Mouse (Mus musculus): ENCODE data around the gene Sobp. TPM values are rescaled to one million over a fixed set of nuclear protein-coding genes. Genes with fewer than 3 reads are reported as not detected.

Gene Sobp
- polyA plus RNA-seq, 1 experiment: 1.8 TPM

- Histone ChIP-seq H3K4me1 (ENCODE audit: control insufficient read depth, insufficient read depth, low read length) (peaks cover 5% of the 10 kb centered on the region), H3K36me3 (ENCODE audit: control insufficient read depth, insufficient read depth, low read length) (no peaks in the 10 kb centered on the region), H3K27me3 (ENCODE audit: control insufficient read depth, insufficient read depth, low read length) (no peaks in the 10 kb centered on the region), H3K27ac (ENCODE audit: control insufficient read depth, insufficient read depth, low read depth, low read length) (no peak overlapping the region), H3K4me3 (ENCODE audit: control insufficient read depth, low read depth, low read length) (no peak overlapping the region)
- TF ChIP-seq CTCF (IDR thresholded peaks at IDR 0.05; ENCODE audit: control insufficient read depth, insufficient read depth, insufficient replicate concordance, low read depth, low read length): peak; percentile 22; the same call in 1 of the 2 replicates
- no peak for TF ChIP-seq POLR2A (IDR thresholded peaks at IDR 0.05; ENCODE audit: control insufficient read depth, low read depth, low read length)
These were observed 186.7 kb downstream of the Sobp start for GRCm38 (mm10) chr10:42987594-42988052.

- H3K4me1 ChIP-seq (ENCODE audit: control insufficient read depth, insufficient read depth, low read length): peaks cover 5% of the 10 kb centered on the region
These were observed 189.4 kb downstream of the Sobp start for GRCm38 (mm10) chr10:42984886-42985285.

GRCm38 (mm10) chr10:42980999-42981757 is 193.2 kb downstream of the Sobp start:
- no peaks in the 10 kb centered on the region for H3K36me3 ChIP-seq (ENCODE audit: control insufficient read depth, insufficient read depth, low read length)
- TF ChIP-seq CTCF (IDR thresholded peaks at IDR 0.05; ENCODE audit: control insufficient read depth, insufficient read depth, insufficient replicate concordance, low read depth, low read length): no peak
- TF ChIP-seq POLR2A (IDR thresholded peaks at IDR 0.05; ENCODE audit: control insufficient read depth, low read depth, low read length): no peak
- H3K27me3 ChIP-seq (ENCODE audit: control insufficient read depth, insufficient read depth, low read length): no peaks in the 10 kb centered on the region
- no peak overlapping the region for H3K27ac ChIP-seq (ENCODE audit: control insufficient read depth, insufficient read depth, low read depth, low read length)
- H3K4me3 ChIP-seq (ENCODE audit: control insufficient read depth, low read depth, low read length): no peak overlapping the region
- H3K4me1 ChIP-seq (ENCODE audit: control insufficient read depth, insufficient read depth, low read length): no peaks in the 10 kb centered on the region; the same call in 1 of the 2 replicates

More at GRCm38 (mm10) chr10:42984886-42985285, 189.4 kb downstream of the Sobp start:
- Histone ChIP-seq H3K36me3 (ENCODE audit: control insufficient read depth, insufficient read depth, low read length) (no peaks in the 10 kb centered on the region), H3K27me3 (ENCODE audit: control insufficient read depth, insufficient read depth, low read length) (no peaks in the 10 kb centered on the region), H3K4me3 (ENCODE audit: control insufficient read depth, low read depth, low read length) (no peak overlapping the region), H3K27ac (ENCODE audit: control insufficient read depth, insufficient read depth, low read depth, low read length) (no peak overlapping the region)
- TF ChIP-seq CTCF (IDR thresholded peaks at IDR 0.05; ENCODE audit: control insufficient read depth, insufficient read depth, insufficient replicate concordance, low read depth, low read length) (no peak), POLR2A (IDR thresholded peaks at IDR 0.05; ENCODE audit: control insufficient read depth, low read depth, low read length) (no peak)

- Histone ChIP-seq H3K27me3 (ENCODE audit: control insufficient read depth, insufficient read depth, low read length) (no peaks in the 10 kb centered on the region), H3K27ac (ENCODE audit: control insufficient read depth, insufficient read depth, low read depth, low read length) (no peak overlapping the region), H3K4me1 (ENCODE audit: control insufficient read depth, insufficient read depth, low read length) (no peaks in the 10 kb centered on the region; the same call in 1 of the 2 replicates), H3K4me3 (ENCODE audit: control insufficient read depth, low read depth, low read length) (no peak overlapping the region), H3K36me3 (ENCODE audit: control insufficient read depth, insufficient read depth, low read length) (no peaks in the 10 kb centered on the region)
- TF ChIP-seq CTCF (IDR thresholded peaks at IDR 0.05; ENCODE audit: control insufficient read depth, insufficient read depth, insufficient replicate concordance, low read depth, low read length): no peak
- TF ChIP-seq POLR2A (IDR thresholded peaks at IDR 0.05; ENCODE audit: control insufficient read depth, low read depth, low read length): no peak
These were observed 196.0 kb downstream of the Sobp start for GRCm38 (mm10) chr10:42978346-42978745.

- Histone ChIP-seq H3K4me1 (ENCODE audit: control insufficient read depth, insufficient read depth, low read length) (peaks cover 7% of the 10 kb centered on the region), H3K4me3 (ENCODE audit: control insufficient read depth, low read depth, low read length) (no peak overlapping the region), H3K27me3 (ENCODE audit: control insufficient read depth, insufficient read depth, low read length) (no peaks in the 10 kb centered on the region), H3K27ac (ENCODE audit: control insufficient read depth, insufficient read depth, low read depth, low read length) (no peak overlapping the region), H3K36me3 (ENCODE audit: control insufficient read depth, insufficient read depth, low read length) (no peaks in the 10 kb centered on the region)
- no peak for TF ChIP-seq POLR2A (IDR thresholded peaks at IDR 0.05; ENCODE audit: control insufficient read depth, low read depth, low read length)
- TF ChIP-seq CTCF (IDR thresholded peaks at IDR 0.05; ENCODE audit: control insufficient read depth, insufficient read depth, insufficient replicate concordance, low read depth, low read length): no peak
These were observed 197.8 kb downstream of the Sobp start for GRCm38 (mm10) chr10:42976577-42976976.

GRCm38 (mm10) chr10:42973537-42973936 is 200.8 kb downstream of the Sobp start:
- TF ChIP-seq POLR2A (IDR thresholded peaks at IDR 0.05; ENCODE audit: control insufficient read depth, low read depth, low read length) (no peak), CTCF (IDR thresholded peaks at IDR 0.05; ENCODE audit: control insufficient read depth, insufficient read depth, insufficient replicate concordance, low read depth, low read length) (no peak)
- no peaks in the 10 kb centered on the region for H3K36me3 ChIP-seq (ENCODE audit: control insufficient read depth, insufficient read depth, low read length)
- peaks cover 14% of the 10 kb centered on the region for H3K4me1 ChIP-seq (ENCODE audit: control insufficient read depth, insufficient read depth, low read length)
- H3K27ac ChIP-seq (ENCODE audit: control insufficient read depth, insufficient read depth, low read depth, low read length): no peak overlapping the region
- no peaks in the 10 kb centered on the region for H3K27me3 ChIP-seq (ENCODE audit: control insufficient read depth, insufficient read depth, low read length)
- H3K4me3 ChIP-seq (ENCODE audit: control insufficient read depth, low read depth, low read length): no peak overlapping the region

- Histone ChIP-seq H3K4me3 (ENCODE audit: control insufficient read depth, low read depth, low read length) (peak overlapping the region; percentile 73), H3K4me1 (ENCODE audit: control insufficient read depth, insufficient read depth, low read length) (peaks cover 14% of the 10 kb centered on the region), H3K27ac (ENCODE audit: control insufficient read depth, insufficient read depth, low read depth, low read length) (no peak overlapping the region), H3K36me3 (ENCODE audit: control insufficient read depth, insufficient read depth, low read length) (no peaks in the 10 kb centered on the region), H3K27me3 (ENCODE audit: control insufficient read depth, insufficient read depth, low read length) (no peaks in the 10 kb centered on the region)
- TF ChIP-seq POLR2A (IDR thresholded peaks at IDR 0.05; ENCODE audit: control insufficient read depth, low read depth, low read length) (no peak), CTCF (IDR thresholded peaks at IDR 0.05; ENCODE audit: control insufficient read depth, insufficient read depth, insufficient replicate concordance, low read depth, low read length) (peak; percentile 66; the same call in 1 of the 2 replicates)
These were observed 201.7 kb downstream of the Sobp start for GRCm38 (mm10) chr10:42972504-42973172.

Measured in testis, adult 2 months (tissue).